Mouse (Mus musculus): ENCODE data around the gene Traf3ip1. TPM values are rescaled to one million over a fixed set of nuclear protein-coding genes. Genes with fewer than 3 reads are reported as not detected.
A peak's percentile ranks its signal among the peaks of the same experiment; 100 is the strongest.

The Traf3ip1 gene
- total and polyA plus RNA-seq, 2 experiments from 2014 or later = 2.8 to 3.4 TPM

DNA sequence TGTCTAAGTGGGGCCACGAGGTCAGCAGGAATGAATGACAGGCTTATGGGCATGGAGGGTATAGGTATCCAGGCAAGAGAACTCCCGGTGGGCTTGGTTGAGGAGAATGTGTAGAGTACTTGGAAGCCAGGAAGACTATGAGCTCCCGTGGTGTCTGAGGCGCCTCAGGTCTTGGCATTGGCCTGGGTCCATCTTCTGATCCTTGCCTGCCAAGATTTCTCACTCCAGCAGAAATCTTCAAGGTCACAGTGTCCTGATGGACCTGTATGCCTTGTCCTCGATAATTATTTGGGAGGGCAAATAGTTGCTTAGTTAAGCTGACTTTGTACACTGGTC is 10.5 kb upstream of the Traf3ip1 start:
- Histone ChIP-seq H3K9ac (replicated peaks; ENCODE audit: low read depth, low read length) (no peak overlapping the region), H3K4me3 (ENCODE audit: low read depth, low read length) (no peak overlapping the region), H3K36me3 (replicated peaks; ENCODE audit: control insufficient read depth, insufficient read depth, low read length) (no peaks in the 10 kb centered on the region), H3K4me2 (ENCODE audit: low read depth, low read length) (no peak overlapping the region), H3K27me3 (ENCODE audit: control insufficient read depth, insufficient read depth, low read length) (no peaks in the 10 kb centered on the region), H3K27ac (ENCODE audit: low read depth) (no peak overlapping the region), H3K9me3 (replicated peaks; ENCODE audit: control insufficient read depth, low read length) (no peaks in the 10 kb centered on the region), H3K4me1 (ENCODE audit: control insufficient read depth, insufficient read depth) (peaks cover 5% of the 10 kb centered on the region; the same call in 1 of the 2 replicates)
- WGBS = 58% methylated on average over 5 of the region's 5 CpGs
- ATAC-seq (ENCODE audit: insufficient read depth, low read depth) (0 out of 2 replicates have a peak, but pooled peaks have one; percentile 16), DNase-seq (ENCODE audit: low spot score) (no peak)
- TF ChIP-seq EP300 (IDR thresholded peaks at IDR 0.05; ENCODE audit: low read depth) (no peak), CTCF (IDR thresholded peaks at IDR 0.05; ENCODE audit: low read depth) (no peak)

GRCm38 (mm10) chr1:91485422-91485821 is 9.0 kb upstream of the Traf3ip1 start:
- no peaks in the 10 kb centered on the region for H3K9me3 ChIP-seq (replicated peaks; ENCODE audit: control insufficient read depth, low read length)
- DNase-seq (ENCODE audit: low spot score) (no peak), ATAC-seq (ENCODE audit: insufficient read depth, low read depth) (no peak)
- peaks cover 5% of the 10 kb centered on the region; the same call in 1 of the 2 replicates for H3K4me1 ChIP-seq (ENCODE audit: control insufficient read depth, insufficient read depth)
- TF ChIP-seq EP300 (IDR thresholded peaks at IDR 0.05; ENCODE audit: low read depth) = no peak
- TF ChIP-seq CTCF (IDR thresholded peaks at IDR 0.05; ENCODE audit: low read depth) = no peak
- H3K36me3 ChIP-seq (replicated peaks; ENCODE audit: control insufficient read depth, insufficient read depth, low read length) = no peaks in the 10 kb centered on the region
- no peak overlapping the region for H3K4me3 ChIP-seq (ENCODE audit: low read depth, low read length)
- H3K9ac ChIP-seq (replicated peaks; ENCODE audit: low read depth, low read length) = no peak overlapping the region
- H3K27ac ChIP-seq (ENCODE audit: low read depth) = no peak overlapping the region
- no peaks in the 10 kb centered on the region for H3K27me3 ChIP-seq (ENCODE audit: control insufficient read depth, insufficient read depth, low read length)
- no peak overlapping the region for H3K4me2 ChIP-seq (ENCODE audit: low read depth, low read length)
- WGBS = 59% methylated on average over 3 of the region's 3 CpGs

GRCm38 (mm10) chr1:91486165-91486564 is 8.3 kb upstream of the Traf3ip1 start:
- 69% methylated on average over 3 of the region's 3 CpGs for WGBS
- Histone ChIP-seq H3K27me3 (ENCODE audit: control insufficient read depth, insufficient read depth, low read length) (no peaks in the 10 kb centered on the region), H3K36me3 (replicated peaks; ENCODE audit: control insufficient read depth, insufficient read depth, low read length) (no peaks in the 10 kb centered on the region), H3K27ac (ENCODE audit: low read depth) (no peak overlapping the region), H3K4me2 (ENCODE audit: low read depth, low read length) (no peak overlapping the region), H3K9me3 (replicated peaks; ENCODE audit: control insufficient read depth, low read length) (no peaks in the 10 kb centered on the region), H3K4me1 (ENCODE audit: control insufficient read depth, insufficient read depth) (peaks cover 5% of the 10 kb centered on the region; the same call in 1 of the 2 replicates), H3K4me3 (ENCODE audit: low read depth, low read length) (no peak overlapping the region), H3K9ac (replicated peaks; ENCODE audit: low read depth, low read length) (no peak overlapping the region)
- DNase-seq (ENCODE audit: low spot score) (no peak), ATAC-seq (ENCODE audit: insufficient read depth, low read depth) (no peak)
- no peak for TF ChIP-seq CTCF (IDR thresholded peaks at IDR 0.05; ENCODE audit: low read depth)
- TF ChIP-seq EP300 (IDR thresholded peaks at IDR 0.05; ENCODE audit: low read depth) = no peak

GRCm38 (mm10) chr1:91490322-91490721 is 4.1 kb upstream of the Traf3ip1 start:
- TF ChIP-seq CTCF (IDR thresholded peaks at IDR 0.05; ENCODE audit: low read depth) = no peak
- TF ChIP-seq EP300 (IDR thresholded peaks at IDR 0.05; ENCODE audit: low read depth) = no peak
- no peak overlapping the region for H3K4me2 ChIP-seq (ENCODE audit: low read depth, low read length)
- no peaks in the 10 kb centered on the region for H3K27me3 ChIP-seq (ENCODE audit: control insufficient read depth, insufficient read depth, low read length)
- no peak for ATAC-seq (ENCODE audit: insufficient read depth, low read depth)
- H3K27ac ChIP-seq (ENCODE audit: low read depth) = no peak overlapping the region
- 78% methylated on average over 1 of the region's 1 CpGs for WGBS
- DNase-seq (ENCODE audit: low spot score) = no peak
- H3K36me3 ChIP-seq (replicated peaks; ENCODE audit: control insufficient read depth, insufficient read depth, low read length) = no peaks in the 10 kb centered on the region
- H3K9me3 ChIP-seq (replicated peaks; ENCODE audit: control insufficient read depth, low read length) = no peaks in the 10 kb centered on the region
- no peak overlapping the region for H3K9ac ChIP-seq (replicated peaks; ENCODE audit: low read depth, low read length)
- peaks cover 4% of the 10 kb centered on the region for H3K4me1 ChIP-seq (ENCODE audit: control insufficient read depth, insufficient read depth)
- no peak overlapping the region for H3K4me3 ChIP-seq (ENCODE audit: low read depth, low read length)

DNA sequence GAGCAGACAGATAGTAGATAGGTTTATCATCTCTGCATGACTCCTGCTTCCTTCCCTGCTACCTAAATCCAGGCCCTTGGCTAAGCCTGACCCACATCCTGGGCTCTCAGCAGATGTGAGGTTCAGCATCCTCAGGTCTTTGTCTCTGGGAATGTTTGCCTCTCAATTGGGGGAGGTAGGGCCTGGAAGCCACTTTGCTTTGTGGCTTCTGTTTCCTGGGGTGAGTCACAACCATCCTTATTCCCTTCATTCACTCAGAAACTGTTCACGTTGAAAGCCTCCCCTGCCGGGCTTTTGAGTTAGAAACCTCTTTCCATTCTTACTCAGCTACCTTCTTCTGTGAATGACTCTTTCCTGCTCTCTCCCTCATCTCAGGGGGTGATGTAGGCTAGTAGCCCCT is 1.7 kb upstream of the Traf3ip1 start:
- H3K9me3 ChIP-seq (replicated peaks; ENCODE audit: control insufficient read depth, low read length) = no peaks in the 10 kb centered on the region
- DNase-seq (ENCODE audit: low spot score) (no peak), ATAC-seq (ENCODE audit: insufficient read depth, low read depth) (no peak)
- peaks cover 7% of the 10 kb centered on the region for H3K4me1 ChIP-seq (ENCODE audit: control insufficient read depth, insufficient read depth)
- H3K36me3 ChIP-seq (replicated peaks; ENCODE audit: control insufficient read depth, insufficient read depth, low read length) = no peaks in the 10 kb centered on the region
- H3K27me3 ChIP-seq (ENCODE audit: control insufficient read depth, insufficient read depth, low read length) = no peaks in the 10 kb centered on the region
- no peak overlapping the region for H3K4me2 ChIP-seq (ENCODE audit: low read depth, low read length)
- no peak overlapping the region for H3K27ac ChIP-seq (ENCODE audit: low read depth)
- WGBS = 40% methylated on average over 2 of the region's 2 CpGs
- no peak overlapping the region for H3K4me3 ChIP-seq (ENCODE audit: low read depth, low read length)
- no peak overlapping the region for H3K9ac ChIP-seq (replicated peaks; ENCODE audit: low read depth, low read length)
- no peak for TF ChIP-seq EP300 (IDR thresholded peaks at IDR 0.05; ENCODE audit: low read depth)
- no peak for TF ChIP-seq CTCF (IDR thresholded peaks at IDR 0.05; ENCODE audit: low read depth)

DNA sequence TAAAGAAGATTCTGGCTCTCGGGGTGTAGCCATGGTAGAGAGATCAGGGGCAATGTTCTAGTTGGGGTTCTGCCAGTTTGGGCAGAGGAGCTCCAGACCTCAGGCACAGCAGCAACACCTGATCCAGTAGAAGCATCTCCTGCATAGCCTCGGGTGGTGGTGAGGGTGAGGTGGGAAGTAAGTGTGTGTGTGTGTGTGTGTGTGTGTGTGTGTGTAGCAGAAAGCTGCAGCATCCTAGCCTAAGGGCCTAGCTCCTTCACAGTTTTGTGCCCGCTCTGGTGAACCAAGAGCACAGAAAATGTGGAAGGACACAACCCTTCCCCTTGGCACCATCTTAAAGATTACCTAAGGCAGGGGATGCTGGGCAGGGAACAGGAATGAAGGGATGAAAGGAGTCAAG is 509 bp upstream of the Traf3ip1 start:
- H3K27ac ChIP-seq (ENCODE audit: low read depth) = no peak overlapping the region
- DNase-seq (ENCODE audit: low spot score) (no peak), ATAC-seq (ENCODE audit: insufficient read depth, low read depth) (no peak)
- no peaks in the 10 kb centered on the region for H3K36me3 ChIP-seq (replicated peaks; ENCODE audit: control insufficient read depth, insufficient read depth, low read length)
- H3K4me1 ChIP-seq (ENCODE audit: control insufficient read depth, insufficient read depth) = peaks cover 7% of the 10 kb centered on the region
- 0 out of 2 replicates have a peak overlapping the region, but pooled peaks have one; percentile 76 for H3K9ac ChIP-seq (replicated peaks; ENCODE audit: low read depth, low read length)
- peak overlapping the region; percentile 96 for H3K4me3 ChIP-seq (ENCODE audit: low read depth, low read length)
- no peaks in the 10 kb centered on the region for H3K9me3 ChIP-seq (replicated peaks; ENCODE audit: control insufficient read depth, low read length)
- WGBS = 36% methylated on average over 3 of the region's 3 CpGs
- no peaks in the 10 kb centered on the region for H3K27me3 ChIP-seq (ENCODE audit: control insufficient read depth, insufficient read depth, low read length)
- peak overlapping the region; percentile 97 for H3K4me2 ChIP-seq (ENCODE audit: low read depth, low read length)
- TF ChIP-seq EP300 (IDR thresholded peaks at IDR 0.05; ENCODE audit: low read depth) (no peak), CTCF (IDR thresholded peaks at IDR 0.05; ENCODE audit: low read depth) (no peak)
